Mouse (Mus musculus): ENCODE data around the gene Mxra8. TPM values are rescaled to one million over a fixed set of nuclear protein-coding genes. Genes with fewer than 3 reads are reported as not detected.

Mxra8 gene
- total and polyA plus RNA-seq, 3 experiments = 36.9 to 164 (median 55.5) TPM

DNA sequence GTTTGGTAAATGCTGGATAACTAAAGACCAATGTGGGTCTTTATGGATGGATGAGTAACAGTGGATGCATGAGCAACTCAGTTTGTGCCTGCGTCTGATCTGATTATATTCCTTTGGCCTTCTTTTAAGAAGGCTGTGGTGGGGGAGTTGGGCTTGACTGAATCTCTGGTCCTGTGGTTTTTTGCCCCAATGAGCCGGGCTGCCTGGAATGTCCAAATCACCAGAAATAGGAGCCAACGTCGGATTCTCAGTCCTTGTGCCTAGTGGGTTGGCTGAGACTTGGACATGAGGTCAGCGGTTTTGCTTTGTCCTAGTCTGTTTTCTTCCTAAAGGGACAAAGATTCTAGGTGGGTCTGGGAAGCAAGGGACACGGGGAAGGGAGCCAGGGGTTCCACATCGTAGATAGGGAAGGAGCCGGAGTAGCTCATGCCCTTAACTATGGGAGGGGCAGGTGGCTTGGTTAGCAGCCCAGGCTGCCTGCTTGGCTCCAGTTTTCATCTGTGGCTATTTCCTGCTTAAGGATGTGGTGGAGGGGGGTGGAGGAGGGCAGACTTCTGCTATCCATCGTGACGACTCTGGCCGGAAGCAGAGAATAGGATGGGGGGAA, 2.0 kb upstream of the Mxra8 start:
- no peak for DNase-seq

DNA sequence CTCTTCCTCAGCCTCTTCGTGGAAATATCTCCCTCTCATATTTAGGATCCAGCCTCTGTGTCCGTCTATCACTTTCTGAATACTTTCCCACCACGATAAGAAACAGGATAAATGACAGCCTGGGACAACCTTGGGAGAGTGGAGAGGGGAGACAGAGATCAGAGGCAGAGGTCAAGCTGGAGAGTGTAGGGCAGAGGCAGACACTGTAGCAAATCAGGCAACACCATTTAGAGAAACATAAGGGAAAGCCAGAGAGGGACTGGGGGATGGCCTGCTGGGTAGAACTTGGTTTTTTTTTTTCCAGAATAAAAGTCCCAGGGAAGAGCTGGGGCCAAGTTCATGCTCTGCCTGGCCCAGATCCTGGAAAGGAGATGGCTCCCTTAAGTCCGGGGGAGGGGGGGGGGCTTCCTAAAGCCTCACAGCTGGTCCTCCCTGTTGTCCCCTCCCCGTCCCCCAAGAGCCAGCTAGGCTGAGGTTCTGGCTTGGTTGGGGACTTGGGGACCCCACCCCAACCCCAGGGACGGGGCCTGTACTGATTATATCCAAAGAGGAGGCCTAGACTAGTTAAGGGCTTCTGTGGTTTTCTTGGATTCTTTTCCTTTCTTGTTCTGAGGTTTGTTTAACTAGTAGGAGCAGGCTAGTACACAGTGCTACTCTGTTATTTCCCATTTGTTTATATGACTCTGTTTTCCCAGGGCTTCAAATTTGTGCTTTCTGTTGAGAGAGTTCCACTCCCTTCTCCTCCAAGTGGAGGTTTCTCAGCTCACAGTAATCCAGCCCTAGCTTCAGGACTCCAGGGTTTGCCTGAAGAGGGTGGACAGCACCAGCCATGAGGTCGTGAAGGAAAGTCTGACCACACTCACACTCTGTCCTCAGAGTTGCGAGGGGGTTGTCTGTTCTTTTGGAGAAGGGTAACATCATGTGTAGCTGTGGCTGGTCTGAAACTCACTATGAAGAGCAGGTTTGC, 1.0 kb upstream of the Mxra8 start:
- DNase-seq = no peak

DNA sequence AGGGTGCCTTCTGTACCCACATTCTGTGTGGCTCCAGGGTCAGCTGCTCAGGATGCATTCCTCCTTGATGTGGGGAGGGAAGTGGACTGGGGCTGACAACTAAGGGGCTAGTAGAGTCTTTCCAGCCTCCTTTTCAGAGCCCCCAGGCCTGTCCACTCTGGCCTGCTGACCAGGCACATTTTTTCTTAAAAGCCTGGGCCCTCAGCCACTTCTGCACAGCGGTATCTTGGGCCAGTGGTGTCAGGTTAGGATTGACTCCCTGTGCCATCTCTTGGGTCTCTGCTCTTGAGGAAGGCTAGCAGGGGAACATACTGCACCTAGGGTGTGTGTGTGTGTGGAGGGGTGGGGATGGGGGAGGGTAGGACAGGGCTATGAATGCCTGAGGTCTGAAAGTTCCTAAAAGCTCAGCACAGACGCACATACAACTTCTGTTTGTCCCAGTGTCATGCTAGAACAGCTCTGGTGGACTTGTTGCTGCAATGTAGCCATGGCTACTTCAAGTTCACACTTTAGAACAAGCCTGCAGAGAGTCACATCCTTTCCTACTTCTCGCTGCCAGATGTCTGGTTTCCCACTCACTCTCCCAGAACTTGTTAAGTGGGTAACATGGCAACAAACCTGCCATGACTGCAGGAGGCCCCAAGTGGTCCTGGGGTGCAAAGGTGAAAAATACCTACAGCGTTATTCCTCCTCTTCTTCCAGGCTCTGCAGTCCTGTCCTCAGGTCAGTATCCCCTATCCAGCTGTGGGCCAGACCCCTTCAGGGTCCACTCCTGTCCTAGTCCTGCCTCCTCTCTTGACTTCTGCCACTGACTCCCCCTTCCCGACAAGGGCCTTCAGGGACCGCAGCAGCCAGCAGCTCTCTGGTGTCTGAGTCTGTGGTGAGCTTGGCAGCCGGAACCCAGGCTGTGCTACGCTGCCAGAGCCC, 859 bp downstream of the Mxra8 start:
- DNase-seq = no peak

DNA sequence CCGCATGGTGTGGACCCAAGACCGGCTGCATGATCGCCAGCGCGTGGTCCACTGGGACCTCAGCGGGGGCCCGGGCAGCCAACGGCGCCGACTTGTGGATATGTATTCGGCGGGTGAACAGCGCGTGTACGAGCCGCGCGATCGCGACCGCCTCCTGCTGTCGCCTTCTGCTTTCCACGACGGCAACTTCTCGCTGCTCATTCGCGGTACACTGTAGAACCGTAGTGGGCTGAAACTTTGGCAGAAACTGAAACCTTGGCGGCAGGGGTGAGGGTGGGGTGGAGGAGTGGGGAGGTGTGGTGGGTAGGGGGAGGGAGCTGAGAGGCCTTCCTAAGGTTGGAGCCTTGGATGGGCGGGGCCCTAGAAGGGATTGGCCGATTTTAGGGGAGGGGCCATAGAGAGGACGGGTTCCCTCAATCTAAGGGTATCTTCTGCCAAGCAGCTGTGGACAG, 1.5 kb downstream of the Mxra8 start:
- peak; percentile 86 for DNase-seq

DNA sequence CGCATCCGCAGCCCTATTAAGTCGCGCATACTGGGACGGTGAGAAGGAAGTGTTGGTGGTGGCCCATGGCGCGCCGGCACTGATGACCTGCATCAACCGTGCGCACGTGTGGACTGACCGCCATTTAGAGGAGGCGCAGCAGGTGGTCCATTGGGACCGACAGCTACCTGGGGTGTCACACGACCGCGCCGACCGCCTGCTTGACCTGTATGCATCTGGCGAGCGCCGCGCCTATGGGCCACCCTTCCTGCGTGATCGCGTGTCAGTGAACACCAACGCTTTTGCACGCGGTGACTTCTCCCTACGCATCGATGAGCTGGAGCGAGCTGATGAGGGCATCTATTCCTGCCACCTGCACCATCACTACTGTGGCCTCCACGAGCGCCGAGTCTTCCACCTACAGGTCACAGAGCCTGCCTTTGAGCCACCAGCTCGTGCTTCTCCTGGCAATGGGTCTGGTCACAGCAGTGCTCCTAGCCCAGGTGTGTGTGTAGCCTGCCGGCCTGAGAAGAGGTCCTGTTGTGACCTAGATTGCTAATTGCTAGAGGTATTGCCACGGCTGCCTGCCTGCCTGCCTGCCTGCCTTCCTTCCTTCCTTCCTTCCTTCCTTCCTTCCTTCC, 2.3 kb downstream of the Mxra8 start:
- DNase-seq = no peak

DNA sequence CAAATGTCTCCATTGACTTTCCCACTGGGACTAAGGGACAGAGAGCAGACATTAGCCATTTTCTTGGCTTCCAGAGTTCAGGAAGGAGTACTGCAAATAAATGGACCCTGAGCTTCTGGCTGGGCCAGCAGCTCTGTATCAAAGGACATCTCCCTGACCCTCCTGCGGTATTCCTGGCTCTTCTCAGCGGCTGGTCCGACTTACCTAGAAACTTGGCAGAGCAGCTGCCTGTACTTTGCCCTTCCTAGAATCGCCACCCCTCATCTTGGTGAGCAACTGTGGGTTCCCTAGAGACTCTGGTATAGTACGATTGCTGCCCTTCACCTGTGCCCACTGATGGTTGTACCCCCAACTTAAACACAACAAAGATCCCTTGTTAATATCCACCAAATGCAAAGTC, 3.8 kb downstream of the Mxra8 start:
- no peak for DNase-seq

DNA sequence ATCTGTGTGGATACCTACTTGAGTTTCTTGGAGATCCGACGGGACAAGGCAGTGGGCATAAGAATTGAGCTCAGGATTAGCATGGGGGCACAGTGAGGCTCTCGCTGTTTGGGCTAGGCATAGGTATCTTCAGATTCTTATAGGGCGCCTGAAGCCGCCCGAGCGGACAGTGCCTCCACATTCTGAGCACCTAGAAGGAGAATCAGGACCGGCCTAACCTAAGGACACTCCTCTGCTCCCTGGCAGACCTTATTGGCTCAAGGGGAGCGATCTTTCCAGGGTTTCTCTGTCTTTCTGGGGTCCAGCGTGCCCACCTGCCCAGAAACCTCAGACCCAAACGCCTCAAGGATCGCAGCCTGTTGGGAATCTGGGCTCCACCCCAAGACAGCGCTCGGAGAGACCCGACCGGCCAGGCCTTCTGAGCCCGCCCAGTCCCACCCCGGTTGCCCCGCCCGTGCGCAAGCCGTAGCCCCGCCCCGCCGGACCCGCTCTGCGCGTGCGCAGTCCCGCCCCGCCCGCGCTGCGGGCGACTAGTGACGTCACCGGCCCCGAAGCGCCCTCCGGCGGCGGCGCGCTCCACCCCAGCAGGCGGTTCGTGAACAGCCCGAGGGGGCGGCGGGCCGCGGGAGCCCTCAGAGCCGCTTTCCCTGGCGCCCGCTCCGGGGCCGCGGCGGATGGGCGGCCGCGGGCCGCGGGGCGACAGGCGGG, 7.5 kb downstream of the Mxra8 start, which contains the start of gene Dvl1:
TSS of gene Dvl1 (plus strand) at position 532 of the 708 bp plus-strand sequence.
- peak; percentile 98 for DNase-seq

DNA sequence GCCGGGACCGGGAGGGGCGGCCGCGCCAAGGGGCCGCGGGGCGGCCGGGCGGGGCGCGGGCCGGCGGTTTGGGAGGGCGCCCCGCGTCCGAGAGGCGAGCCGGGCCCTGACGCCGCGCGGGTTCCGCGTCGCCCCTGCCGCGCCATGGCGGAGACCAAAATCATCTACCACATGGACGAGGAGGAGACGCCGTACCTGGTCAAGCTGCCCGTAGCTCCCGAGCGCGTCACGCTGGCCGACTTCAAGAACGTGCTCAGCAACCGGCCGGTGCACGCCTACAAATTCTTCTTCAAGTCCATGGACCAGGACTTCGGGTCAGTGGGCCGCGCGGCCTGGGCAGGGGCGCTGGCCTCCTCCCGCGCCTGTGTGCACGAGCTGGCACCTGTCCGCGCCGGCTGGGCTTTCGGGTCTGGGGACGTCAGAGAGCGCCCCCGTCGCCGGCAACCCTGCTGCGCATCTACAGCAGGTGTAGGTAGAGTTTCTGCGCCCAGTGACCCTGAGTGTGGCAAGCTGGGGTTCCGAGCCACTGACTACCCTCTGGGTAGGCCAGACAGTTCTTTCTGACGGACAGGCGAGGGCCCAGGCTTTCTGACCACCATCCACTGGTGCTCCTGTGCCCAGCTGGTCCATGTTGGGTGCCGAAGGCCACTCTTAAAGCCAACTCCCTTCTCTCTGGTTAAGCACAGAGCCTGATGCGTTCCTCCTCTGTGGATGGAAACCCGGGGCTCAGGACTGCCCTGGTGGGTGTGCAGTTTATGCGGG, 8.3 kb downstream of the Mxra8 start:
- DNase-seq = peak; percentile 54

DNA sequence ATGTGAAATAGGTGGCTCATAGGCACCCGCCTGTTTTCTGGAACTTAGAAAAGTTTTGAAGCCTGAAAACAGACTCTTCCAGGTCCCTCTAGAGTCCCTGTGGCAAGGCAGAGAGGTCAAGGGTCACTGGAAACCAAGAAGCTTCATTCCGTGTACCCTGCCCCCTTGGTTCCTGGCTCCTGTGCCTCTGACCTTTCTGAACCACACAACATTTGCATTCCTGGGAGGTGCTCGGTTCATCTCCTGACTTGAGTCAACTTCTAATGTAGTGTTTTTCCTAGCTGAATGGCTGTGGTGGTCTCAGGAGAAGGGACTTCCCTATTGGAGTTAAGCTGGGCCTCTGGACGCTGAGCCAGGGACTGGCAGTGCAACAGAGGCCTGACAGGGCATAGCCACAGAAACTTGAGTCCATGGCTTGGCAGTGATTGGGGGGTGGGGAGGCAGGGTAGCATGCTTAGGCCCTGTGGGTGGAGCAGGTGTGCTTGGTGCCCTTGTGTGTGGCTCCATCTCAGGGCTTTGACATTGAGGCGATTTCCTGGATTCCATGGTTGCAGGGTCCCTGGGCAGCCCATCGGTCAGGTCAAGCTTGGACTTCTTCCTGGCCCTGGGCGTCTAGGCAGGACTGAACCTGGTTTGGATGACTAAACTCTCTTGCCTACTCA, 9.1 kb downstream of the Mxra8 start:
- DNase-seq = no peak

DNA sequence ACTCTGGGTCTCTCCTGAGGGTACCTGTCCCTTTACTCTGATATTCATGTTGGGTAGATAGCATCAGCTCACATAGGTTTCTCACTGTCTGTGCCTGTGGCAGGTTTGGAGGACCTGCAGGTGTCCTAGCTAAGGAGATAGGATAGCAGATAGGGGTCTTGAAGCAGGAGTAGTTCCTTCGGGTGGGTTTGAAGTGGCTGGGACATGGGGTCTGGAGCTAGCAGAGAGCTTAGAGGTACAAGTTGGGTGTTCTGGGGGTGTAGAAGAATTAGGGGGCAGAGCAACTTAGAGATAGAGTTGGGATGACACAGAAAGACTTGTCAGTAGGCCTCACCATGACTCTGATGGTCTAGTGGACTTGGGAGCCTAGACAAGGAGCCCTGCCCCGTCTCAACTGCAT, 9.9 kb downstream of the Mxra8 start:
- DNase-seq = no peak

DNA sequence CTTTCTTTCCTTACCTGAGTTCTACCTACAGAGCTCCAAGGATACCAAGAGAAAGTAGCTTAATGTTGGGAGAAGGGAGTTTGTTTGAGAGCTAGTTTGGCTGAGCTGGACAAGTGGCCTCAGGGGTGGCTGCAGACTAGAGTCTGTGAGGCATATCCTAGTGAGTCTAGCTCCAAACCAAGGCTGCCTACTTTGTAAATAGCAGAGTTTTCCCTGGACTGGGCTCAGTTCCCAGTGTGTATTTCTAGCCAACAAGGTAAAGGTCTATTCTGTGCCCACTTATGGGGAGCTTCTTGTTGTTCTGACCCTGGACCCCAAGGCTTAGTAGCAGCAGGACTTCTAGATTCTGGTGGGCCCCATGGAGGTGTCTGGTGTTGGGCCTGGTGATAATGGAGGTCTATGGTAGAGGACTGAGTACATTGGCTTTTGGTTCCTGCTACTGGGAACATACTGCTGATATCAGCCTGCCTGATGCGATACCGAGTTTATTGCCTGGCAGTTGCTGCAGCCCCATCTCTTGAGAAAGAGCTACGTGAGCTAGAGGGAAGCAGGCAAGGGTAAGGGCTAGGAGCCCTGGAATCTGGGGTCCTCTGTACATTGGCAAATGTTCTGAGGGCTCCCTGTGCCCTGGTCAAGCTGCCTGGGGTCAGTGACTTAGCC, 10.4 kb downstream of the Mxra8 start:
- DNase-seq = no peak

DNA sequence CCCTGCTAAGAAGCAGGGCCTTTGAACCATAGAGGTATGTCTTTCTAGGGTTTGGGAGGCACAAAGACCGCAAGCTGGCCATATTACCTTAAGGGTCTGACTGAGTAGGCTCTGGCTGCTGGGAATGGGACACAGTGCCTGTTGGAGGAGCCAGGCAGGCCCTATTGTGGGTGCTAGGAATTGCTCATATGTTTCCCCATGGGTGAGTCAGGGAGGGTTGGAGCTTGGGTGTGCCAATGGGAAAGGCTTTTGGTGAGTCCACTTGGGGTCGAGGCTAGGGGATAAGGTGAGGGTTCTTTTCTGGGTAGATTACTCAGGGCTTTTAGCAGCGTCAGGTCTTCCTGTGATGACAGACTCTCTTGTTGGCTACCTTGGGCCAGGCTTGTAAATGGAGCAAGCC, 11.9 kb downstream of the Mxra8 start:
- peak; percentile 77 for DNase-seq

DNA sequence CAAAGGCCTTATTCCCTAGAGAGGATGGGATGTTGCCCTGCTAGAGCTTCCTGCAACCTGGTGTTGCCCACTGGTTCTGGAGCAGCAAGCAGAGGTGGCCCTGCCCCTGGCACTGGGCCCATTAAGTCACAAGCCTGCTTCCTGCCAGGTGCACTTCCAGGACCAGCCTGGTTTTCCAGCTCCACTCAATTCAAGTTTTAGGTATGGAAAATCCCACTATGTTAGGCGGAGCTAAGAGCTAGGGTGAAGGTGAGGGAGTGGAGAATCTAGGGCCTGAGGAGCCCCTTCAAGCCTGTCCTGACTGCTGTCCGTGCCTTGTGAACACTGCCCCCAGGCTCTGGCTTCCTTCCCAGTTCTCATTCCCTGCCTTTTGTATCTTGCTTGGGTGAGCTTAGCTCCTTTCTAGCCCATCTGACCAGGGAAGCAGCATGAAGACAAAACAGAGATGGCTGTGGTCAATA, 12.5 kb downstream of the Mxra8 start:
- DNase-seq = no peak

DNA sequence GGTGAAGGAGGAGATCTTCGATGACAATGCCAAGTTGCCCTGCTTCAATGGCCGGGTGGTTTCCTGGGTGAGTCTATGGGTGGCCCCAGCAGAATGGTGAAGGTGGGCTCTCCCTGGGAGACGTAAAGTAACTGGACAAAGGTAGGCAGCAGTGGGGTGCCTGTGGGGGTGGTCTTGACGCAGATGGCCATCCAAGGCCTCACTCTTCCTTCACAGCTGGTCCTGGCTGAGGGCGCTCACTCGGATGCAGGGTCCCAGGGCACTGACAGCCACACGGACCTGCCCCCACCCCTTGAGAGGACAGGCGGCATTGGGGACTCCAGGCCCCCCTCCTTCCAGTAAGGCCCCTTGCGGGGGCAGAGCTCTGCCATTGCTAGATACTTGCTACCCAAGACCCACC, 13.9 kb downstream of the Mxra8 start:
- no peak for DNase-seq

DNA sequence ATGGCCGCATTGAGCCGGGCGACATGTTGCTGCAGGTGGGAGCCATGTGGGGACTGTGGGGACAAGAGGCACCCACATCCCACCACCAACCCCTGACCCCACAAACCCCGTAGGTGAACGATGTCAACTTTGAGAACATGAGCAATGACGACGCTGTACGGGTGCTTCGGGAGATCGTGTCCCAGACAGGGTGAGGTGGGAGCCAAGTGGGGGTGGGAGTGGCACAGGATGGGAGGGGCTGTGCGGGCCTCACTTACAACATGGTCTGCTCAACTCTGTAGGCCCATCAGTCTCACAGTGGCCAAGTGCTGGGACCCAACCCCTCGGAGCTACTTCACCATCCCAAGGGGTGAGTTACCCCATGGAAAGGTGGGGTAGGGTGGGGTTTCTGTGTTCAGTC, 15.5 kb downstream of the Mxra8 start:
- DNase-seq = no peak

DNA sequence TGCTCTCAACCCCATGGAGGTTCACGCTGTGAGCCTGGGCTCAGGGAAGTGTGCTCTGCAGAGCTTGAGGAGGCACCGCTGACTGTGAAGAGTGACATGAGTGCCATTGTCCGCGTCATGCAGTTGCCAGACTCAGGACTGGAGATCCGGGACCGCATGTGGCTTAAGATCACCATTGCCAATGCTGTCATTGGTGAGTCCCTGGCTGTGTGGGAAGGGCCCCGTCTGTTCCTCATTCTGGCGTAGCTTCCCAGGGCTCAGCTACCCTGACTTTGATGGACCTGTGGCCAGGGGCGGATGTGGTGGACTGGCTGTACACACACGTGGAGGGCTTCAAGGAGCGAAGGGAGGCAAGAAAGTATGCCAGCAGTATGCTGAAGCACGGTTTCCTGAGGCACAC, 16.6 kb downstream of the Mxra8 start:
- no peak for DNase-seq

DNA sequence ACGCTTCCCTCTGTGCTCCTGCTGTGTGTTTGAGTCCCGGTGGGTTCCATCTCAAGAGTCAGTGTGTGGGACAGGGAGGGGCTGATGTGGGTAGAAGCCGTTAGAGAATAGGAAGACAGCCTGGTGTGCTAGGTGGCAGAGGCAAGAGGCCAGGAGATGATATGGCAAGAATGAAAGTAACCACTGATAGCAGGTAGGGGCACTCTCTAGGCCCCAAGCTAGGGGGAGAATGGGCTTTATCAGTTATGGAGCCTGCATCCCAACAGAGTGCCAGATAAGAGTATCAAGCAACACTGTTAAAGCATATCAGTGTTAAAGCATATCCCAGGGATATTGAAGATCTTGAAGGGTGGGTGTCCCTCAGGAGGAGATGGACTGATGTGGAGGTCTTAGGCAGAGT, 17.4 kb downstream of the Mxra8 start:
- no peak for DNase-seq

DNA sequence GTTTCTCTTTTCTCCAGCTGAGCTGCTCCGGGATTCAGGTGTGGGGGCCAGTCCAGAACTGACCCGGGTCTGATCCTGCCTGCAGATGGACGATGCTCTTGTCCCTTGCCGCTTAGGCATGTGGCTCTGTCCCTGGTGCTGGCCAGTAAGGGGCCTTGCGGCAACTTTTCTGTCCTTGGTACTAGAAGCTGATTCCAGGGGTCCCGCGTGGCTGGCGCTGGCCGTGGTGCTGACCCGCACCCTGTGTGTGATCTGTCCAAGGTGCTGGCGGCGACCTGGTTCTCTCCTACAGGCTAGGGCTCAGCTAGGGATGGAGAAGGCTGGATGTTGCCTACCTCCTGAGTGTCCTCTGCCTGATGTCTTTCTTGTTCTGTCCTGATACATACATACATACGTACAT, 19.8 kb downstream of the Mxra8 start:
- DNase-seq = no peak

DNA sequence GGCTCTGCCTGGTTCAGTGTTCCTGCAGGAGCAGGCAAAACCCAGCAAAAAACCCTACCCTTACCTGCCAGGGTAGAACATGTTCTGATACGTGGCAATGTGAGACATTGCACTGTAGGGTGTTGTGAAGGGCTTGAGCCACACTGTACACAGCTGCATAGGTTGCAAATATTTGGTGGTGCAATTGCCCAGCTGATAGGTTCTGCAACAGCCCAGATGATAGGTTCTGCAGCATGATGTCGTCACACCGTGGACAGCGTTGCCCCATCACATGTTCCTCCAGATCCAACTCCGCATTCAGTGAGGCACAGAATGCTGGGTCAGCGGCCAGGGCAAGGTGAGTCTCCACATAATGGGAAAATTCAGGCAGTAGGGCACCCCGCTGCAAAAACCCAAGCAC, 22.3 kb downstream of the Mxra8 start:
- DNase-seq = no peak
